12 mouse cellular contexts compared by ENCODE assay signal in genomic region chr17:34964640-34965049, GRCm38 (mm10). TPM values are rescaled to one million over a fixed set of nuclear protein-coding genes. Genes with fewer than 3 reads are reported as not detected.
DNase-seq lines count a peak whose midpoint lies in the region; ATAC-seq and TF ChIP-seq lines count a peak whose summit lies in the region.
"Had no signal": no experiment of that assay in that cellular context is flagged by ENCODE, and none has a peak within 500 bp of the region (broad histone marks: within the 10 kb centered on the region; RNA-seq: fewer than 3 reads in every experiment).

No protein-coding gene starts in this region.

- H3K36me3 ChIP-seq in limb, embryonic 13.5 days: no peaks in the 10 kb centered on the region
- H3K36me3 ChIP-seq in limb, embryonic 10.5 days: no peaks in the 10 kb centered on the region
- H3K36me3 ChIP-seq: lung, embryonic 15.5 days had no signal

- WGBS in limb, embryonic 13.5 days: 13% methylated on average over 1 of the region's 1 CpGs
- 24% methylated on average over 1 of the region's 1 CpGs for WGBS in limb, embryonic 10.5 days

- H3K4me2 ChIP-seq in limb, embryonic 13.5 days (replicated peaks): no peak overlapping the region
- H3K4me2 ChIP-seq: lung, embryonic 15.5 days had no signal

- peak overlapping the region; percentile 50; the same call in 1 of the 2 replicates for H3K9ac ChIP-seq in limb, embryonic 13.5 days
- H3K9ac ChIP-seq: lung, embryonic 15.5 days had no signal

- in situ Hi-C loops in Patski (cut with MboI; ENCODE audit: low pct_unique_long_range_greater_than_20kb): no loop called here

- peak; percentile 24; the same call in 1 of the 2 replicates for TF ChIP-seq POLR2A in embryonic fibroblast, embryonic 13.5 days (IDR thresholded peaks at IDR 0.05; ENCODE audit: low read depth, low read length)

- POLR2A ChIA-PET in Patski (lab: Charles Lee): interaction anchor here (0.7 to 1.5 kb wide), 2 partner anchors 10 to 12 kb away, joined by 3 to 4 read pairs; no protein-coding TSS in a partner anchor

- no peak overlapping the region; the same call in 1 of the 2 replicates for H3K27ac ChIP-seq in limb, embryonic 13.5 days
- no peak overlapping the region for H3K27ac ChIP-seq in limb, embryonic 10.5 days
- H3K27ac ChIP-seq in embryonic fibroblast, embryonic 13.5 days (ENCODE audit: insufficient read depth, low read length): peak overlapping the region; percentile 38; the same call in 1 of the 2 replicates
- H3K27ac ChIP-seq: lung, embryonic 15.5 days had no signal

- CTCF ChIA-PET in Patski (lab: Charles Lee): interaction anchor here (0.6 to 1.9 kb wide), 6 partner anchors 8 to 56 kb away, joined by 3 to 7 read pairs (median 4); no protein-coding TSS in a partner anchor

- peaks cover 8% of the 10 kb centered on the region for H3K4me1 ChIP-seq in limb, embryonic 13.5 days
- H3K4me1 ChIP-seq in limb, embryonic 10.5 days: peaks cover 15% of the 10 kb centered on the region
- peaks cover 12% of the 10 kb centered on the region for H3K4me1 ChIP-seq in embryonic fibroblast, embryonic 13.5 days (ENCODE audit: control insufficient read depth, insufficient read depth, low read length)

- no peak for ATAC-seq in limb, embryonic 13.5 days (ENCODE audit: low FRiP score, low read depth)
- peak; percentile 49 for ATAC-seq in Patski
- no peak for ATAC-seq in inflammation-experienced regulatory T-cells, adult 6 months

- H3K27me3 ChIP-seq in limb, embryonic 13.5 days: peaks cover 43% of the 10 kb centered on the region
- peaks cover 71% of the 10 kb centered on the region for H3K27me3 ChIP-seq in limb, embryonic 10.5 days (ENCODE audit: low read depth, poor library complexity, severe bottlenecking)
- H3K27me3 ChIP-seq in Patski: no peaks in the 10 kb centered on the region

- no peak for DNase-seq in limb, embryonic 10.5 days (ENCODE audit: low spot score)
- DNase-seq in Patski (ENCODE audit: low read depth, low spot score): peak; percentile 63
- peak; percentile 32 to 57 for DNase-seq in kidney, postnatal 4 days
- no peak for DNase-seq in cerebellum, postnatal 36 days
- no peak for DNase-seq in layer of hippocampus, postnatal 25 days (ENCODE audit: extremely low spot score in 1 of 2, low spot score in 1 of 2)
- DNase-seq: layer of hippocampus, postnatal 36 days had no signal

- no peaks in the 10 kb centered on the region for H3K9me3 ChIP-seq in limb, embryonic 13.5 days
- no peaks in the 10 kb centered on the region for H3K9me3 ChIP-seq in limb, embryonic 10.5 days (replicated peaks)
- H3K9me3 ChIP-seq: lung, embryonic 15.5 days had no signal

- H3K4me3 ChIP-seq in limb, embryonic 13.5 days: no peak overlapping the region
- no peak overlapping the region for H3K4me3 ChIP-seq in limb, embryonic 10.5 days
- H3K4me3 ChIP-seq in embryonic fibroblast, embryonic 13.5 days (ENCODE audit: insufficient read depth, low read length): no peak overlapping the region
- H3K4me3 ChIP-seq: erythroblast, embryonic 14.5 days; lung, embryonic 15.5 days had no signal

- no peak for TF ChIP-seq CTCF in Patski (IDR thresholded peaks at IDR 0.05)
- TF ChIP-seq CTCF in embryonic fibroblast, embryonic 13.5 days (IDR thresholded peaks at IDR 0.05; ENCODE audit: borderline replicate concordance, insufficient read depth, low read length): no peak

RNA-seq across cellular contexts. Expression of gene Gm20481, which starts 5.1 kb away (rescaled TPM):
- not detected in 2 replicates for polyA plus RNA-seq in limb, embryonic 13.5 days (2015; fragmentation: Nextera tagmentation; extraction: Ambion mirVana)
- polyA plus RNA-seq in limb, embryonic 10.5 days (2016; fragmentation: Nextera tagmentation; extraction: Ambion mirVana): not detected in 2 replicates
- 1.2 TPM for polyA plus RNA-seq in Patski (2021)
- polyA plus RNA-seq in embryonic fibroblast, embryonic 13.5 days (2011; ENCODE audit: insufficient read length, low read depth, missing spikeins): not detected in 2 replicates
- total RNA-seq in layer of hippocampus, postnatal 25 days (2021): not detected
- polyA plus RNA-seq in inflammation-experienced regulatory T-cells, adult 6 months (2017; shearing (Covaris generic)): under 1 TPM in 1 of 3 experiments, not detected in 2; 0.94 TPM
- total RNA-seq: layer of hippocampus, postnatal 36 days had no signal
- polyA plus RNA-seq: erythroblast, embryonic 14.5 days; lung, embryonic 15.5 days; spleen, adult 2 months had no signal

RNA-seq across cellular contexts. Expression of gene Hspa1b, which starts 5.6 kb away (rescaled TPM):
- 0.32 and 0.43 TPM in 2 replicates for polyA plus RNA-seq in limb, embryonic 13.5 days (2015; fragmentation: Nextera tagmentation; extraction: Ambion mirVana)
- polyA plus RNA-seq in limb, embryonic 10.5 days (2016; fragmentation: Nextera tagmentation; extraction: Ambion mirVana): 0.08 and 0.14 TPM in 2 replicates
- 47.3 TPM for polyA plus RNA-seq in Patski (2021)
- 20.9 and 36.6 TPM in 2 replicates for polyA plus RNA-seq in embryonic fibroblast, embryonic 13.5 days (2011; ENCODE audit: insufficient read length, low read depth, missing spikeins)
- 10 to 100 TPM; 17.0 to 23.5 TPM for total RNA-seq in layer of hippocampus, postnatal 25 days (2021)
- polyA plus RNA-seq in inflammation-experienced regulatory T-cells, adult 6 months (2017; shearing (Covaris generic)): under 1 TPM; 0.53 to 0.85 (median 0.80) TPM

RNA-seq across cellular contexts. Expression of gene Hspa1a, which starts 7.3 kb away (rescaled TPM):
- 3.7 and 4.4 TPM in 2 replicates for polyA plus RNA-seq in limb, embryonic 13.5 days (2015; fragmentation: Nextera tagmentation; extraction: Ambion mirVana)
- polyA plus RNA-seq in limb, embryonic 10.5 days (2016; fragmentation: Nextera tagmentation; extraction: Ambion mirVana): 1.1 and 1.4 TPM in 2 replicates
- polyA plus RNA-seq in Patski (2021): 9.2 TPM
- polyA plus RNA-seq in embryonic fibroblast, embryonic 13.5 days (2011; ENCODE audit: insufficient read length, low read depth, missing spikeins): 6.0 and 6.5 TPM in 2 replicates
- total RNA-seq in layer of hippocampus, postnatal 25 days (2021): 10 to 100 TPM; 14.9 to 17.9 TPM
- polyA plus RNA-seq in inflammation-experienced regulatory T-cells, adult 6 months (2017; shearing (Covaris generic)): 1 to 10 TPM in 2 of 3 experiments, under 1 TPM in 1; 0.74 to 2.3 (median 1.1) TPM

RNA-seq across cellular contexts. Expression of gene Hspa1l, which starts 7.9 kb away (rescaled TPM):
- polyA plus RNA-seq in limb, embryonic 13.5 days (2015; fragmentation: Nextera tagmentation; extraction: Ambion mirVana): 0.49 and 0.81 TPM in 2 replicates
- 0.58 and 0.85 TPM in 2 replicates for polyA plus RNA-seq in limb, embryonic 10.5 days (2016; fragmentation: Nextera tagmentation; extraction: Ambion mirVana)
- 1.9 TPM for polyA plus RNA-seq in Patski (2021)
- polyA plus RNA-seq in embryonic fibroblast, embryonic 13.5 days (2011; ENCODE audit: insufficient read length, low read depth, missing spikeins): not detected in 2 replicates
- under 1 TPM; 0.22 to 0.31 TPM for total RNA-seq in layer of hippocampus, postnatal 25 days (2021)
- polyA plus RNA-seq in inflammation-experienced regulatory T-cells, adult 6 months (2017; shearing (Covaris generic)): not detected

RNA-seq across cellular contexts. Expression of gene Lsm2, which starts 17.0 kb away (rescaled TPM):
- 196 and 200 TPM in 2 replicates for polyA plus RNA-seq in limb, embryonic 13.5 days (2015; fragmentation: Nextera tagmentation; extraction: Ambion mirVana)
- 320 and 365 TPM in 2 replicates for polyA plus RNA-seq in limb, embryonic 10.5 days (2016; fragmentation: Nextera tagmentation; extraction: Ambion mirVana)
- polyA plus RNA-seq in Patski (2021): 64.4 TPM
- 74.8 and 93.3 TPM in 2 replicates for polyA plus RNA-seq in embryonic fibroblast, embryonic 13.5 days (2011; ENCODE audit: insufficient read length, low read depth, missing spikeins)
- 10 to 100 TPM; 18.1 to 19.3 TPM for total RNA-seq in layer of hippocampus, postnatal 25 days (2021)
- polyA plus RNA-seq in inflammation-experienced regulatory T-cells, adult 6 months (2017; shearing (Covaris generic)): 10 to 100 TPM; 37.7 to 67.4 (median 40.0) TPM

Comparison
In these comparisons a context has a peak if more than half of its experiments do, and no peak if none do; other contexts are left out.
1. DNase-seq: peak in Patski (single experiment) and kidney, postnatal 4 days (2 of 2); none in limb, embryonic 10.5 days (single experiment), cerebellum, postnatal 36 days (0 of 2) and layer of hippocampus, postnatal 25 days (0 of 2).
2. RNA of gene Hspa1b, which starts 5.6 kb away (polyA plus RNA-seq): 47.3 TPM in Patski (single experiment) and 20.9 to 36.6 TPM in embryonic fibroblast, embryonic 13.5 days; 0.53 to 0.85 TPM in inflammation-experienced regulatory T-cells, adult 6 months, 0.32 to 0.43 TPM in limb, embryonic 13.5 days and 0.08 to 0.14 TPM in limb, embryonic 10.5 days; every median in the first group is over 10 times any median in the second.